Mouse (Mus musculus) liver, embryonic 14.5 days (tissue): ENCODE measurements at regions not wholly inside any gene's neighbourhood (a gene's known extent, or its start where the extent isn't known, plus 50 kb on each side); places are given as distances from the start of the nearest gene placed in this dataset.

Experiments
- CTCF ChIP-seq: IDR thresholded peaks from 2 replicates; pipeline ENCODE4 v1.5.1; 2016; ENCODE audit warnings: antibody characterized with exemption, low read depth, control low read depth
- EP300 ChIP-seq: IDR thresholded peaks from 2 replicates; pipeline ENCODE4 v1.6.1; 2016; ENCODE audit warnings: antibody characterized with exemption, low read depth

- TF ChIP-seq CTCF (no peak), EP300 (no peak)
Measured at GRCm38 (mm10) chr15:50972593-50972992, 2912.1 kb upstream of the Gm7489 start.
